Mouse (Mus musculus): ENCODE data around the gene Cltb. TPM values are rescaled to one million over a fixed set of nuclear protein-coding genes. Genes with fewer than 3 reads are reported as not detected.

Cltb gene
- total RNA-seq, 2 experiments from 2014 or later = 304 to 316 TPM

GRCm38 (mm10) chr13:54610613-54610971, 552 bp downstream of the Cltb start:
- peak in 1 of 2 experiments; percentile 41 for DNase-seq (ENCODE audit: extremely low spot score in 1 of 2, low spot score in 2 of 2)
- intact Hi-C loops (cut with DNase I) = loop anchor here (2.0 kb wide), 1 partner anchor 20 kb away; the partner anchor contains the start of genes Higd2a and Nop16

GRCm38 (mm10) chr13:54609301-54609700, 1.8 kb downstream of the Cltb start:
- intact Hi-C loops (cut with DNase I) = no loop called here
- no peak for DNase-seq (ENCODE audit: extremely low spot score in 1 of 2, low spot score in 2 of 2)
- TF ChIP-seq CTCF (IDR thresholded peaks at IDR 0.05) = no peak
- H3K27ac ChIP-seq = peak overlapping the region; percentile 74
- peak overlapping the region; percentile 94 for H3K4me3 ChIP-seq

More at GRCm38 (mm10) chr13:54610613-54610971, 552 bp downstream of the Cltb start:
- Histone ChIP-seq H3K4me3 (peak overlapping the region; percentile 94), H3K27ac (peak overlapping the region; percentile 99)
- TF ChIP-seq CTCF (IDR thresholded peaks at IDR 0.05) = no peak; the same call in 1 of the 2 replicates

- no peak for TF ChIP-seq CTCF (IDR thresholded peaks at IDR 0.05)
- peak; percentile 38 to 47 for DNase-seq (ENCODE audit: extremely low spot score in 1 of 2, low spot score in 2 of 2)
- intact Hi-C loops (cut with DNase I) = no loop called here
- Histone ChIP-seq H3K4me3 (peak overlapping the region; percentile 94), H3K27ac (peak overlapping the region; percentile 74)
Observed at GRCm38 (mm10) chr13:54608666-54609065, 2.5 kb downstream of the Cltb start.

GRCm38 (mm10) chr13:54608002-54608401, 3.1 kb downstream of the Cltb start:
- H3K4me3 ChIP-seq = peak overlapping the region; percentile 94
- no peak for DNase-seq (ENCODE audit: extremely low spot score in 1 of 2, low spot score in 2 of 2)
- intact Hi-C loops (cut with DNase I) = no loop called here
- peak overlapping the region; percentile 74 for H3K27ac ChIP-seq
- TF ChIP-seq CTCF (IDR thresholded peaks at IDR 0.05) = no peak

- no peak overlapping the region for H3K4me3 ChIP-seq
- intact Hi-C loops (cut with DNase I) = no loop called here
- H3K27ac ChIP-seq = no peak overlapping the region
- no peak for TF ChIP-seq CTCF (IDR thresholded peaks at IDR 0.05)
- no peak for DNase-seq (ENCODE audit: extremely low spot score in 1 of 2, low spot score in 2 of 2)
Observed at GRCm38 (mm10) chr13:54607204-54607603, 3.9 kb downstream of the Cltb start.

GRCm38 (mm10) chr13:54605426-54605825, 5.7 kb downstream of the Cltb start:
- intact Hi-C loops (cut with DNase I) = no loop called here
- Histone ChIP-seq H3K4me3 (no peak overlapping the region), H3K27ac (peak overlapping the region; percentile 18; the same call in 1 of the 2 replicates)
- TF ChIP-seq CTCF (IDR thresholded peaks at IDR 0.05) = no peak
- no peak for DNase-seq (ENCODE audit: extremely low spot score in 1 of 2, low spot score in 2 of 2)

- intact Hi-C loops (cut with DNase I) = no loop called here
Observed at GRCm38 (mm10) chr13:54604221-54604620, 6.9 kb downstream of the Cltb start.

GRCm38 (mm10) chr13:54603501-54603900, 7.6 kb downstream of the Cltb start:
- H3K27ac ChIP-seq = no peak overlapping the region
- no peak for DNase-seq (ENCODE audit: extremely low spot score in 1 of 2, low spot score in 2 of 2)

More at GRCm38 (mm10) chr13:54604221-54604620, 6.9 kb downstream of the Cltb start:
- no peak overlapping the region for H3K27ac ChIP-seq
- no peak for TF ChIP-seq CTCF (IDR thresholded peaks at IDR 0.05)
- no peak overlapping the region for H3K4me3 ChIP-seq
- no peak for DNase-seq (ENCODE audit: extremely low spot score in 1 of 2, low spot score in 2 of 2)

GRCm38 (mm10) chr13:54602639-54603111, 8.5 kb downstream of the Cltb start:
- H3K4me3 ChIP-seq = no peak overlapping the region
- DNase-seq (ENCODE audit: extremely low spot score in 1 of 2, low spot score in 2 of 2) = no peak
- no peak overlapping the region for H3K27ac ChIP-seq
- intact Hi-C loops (cut with DNase I) = no loop called here
- no peak for TF ChIP-seq CTCF (IDR thresholded peaks at IDR 0.05)

More at GRCm38 (mm10) chr13:54603501-54603900, 7.6 kb downstream of the Cltb start:
- H3K4me3 ChIP-seq = no peak overlapping the region
- TF ChIP-seq CTCF (IDR thresholded peaks at IDR 0.05) = no peak; the same call in 1 of the 2 replicates
- intact Hi-C loops (cut with DNase I) = no loop called here

- Histone ChIP-seq H3K27ac (no peak overlapping the region), H3K4me3 (no peak overlapping the region)
- DNase-seq (ENCODE audit: extremely low spot score in 1 of 2, low spot score in 2 of 2) = no peak
- no peak for TF ChIP-seq CTCF (IDR thresholded peaks at IDR 0.05)
- intact Hi-C loops (cut with DNase I) = no loop called here
Observed at GRCm38 (mm10) chr13:54598622-54599143, 12.5 kb downstream of the Cltb start.

GRCm38 (mm10) chr13:54596870-54597269, 14.3 kb downstream of the Cltb start:
- intact Hi-C loops (cut with DNase I) = no loop called here
- no peak overlapping the region for H3K4me3 ChIP-seq
- DNase-seq (ENCODE audit: extremely low spot score in 1 of 2, low spot score in 2 of 2) = no peak
- no peak overlapping the region for H3K27ac ChIP-seq
- TF ChIP-seq CTCF (IDR thresholded peaks at IDR 0.05) = no peak

GRCm38 (mm10) chr13:54596107-54596690, 14.9 kb downstream of the Cltb start:
- Histone ChIP-seq H3K27ac (no peak overlapping the region), H3K4me3 (no peak overlapping the region)
- intact Hi-C loops (cut with DNase I) = no loop called here
- TF ChIP-seq CTCF (IDR thresholded peaks at IDR 0.05) = no peak
- no peak for DNase-seq (ENCODE audit: extremely low spot score in 1 of 2, low spot score in 2 of 2)

- TF ChIP-seq CTCF (IDR thresholded peaks at IDR 0.05) = no peak
- H3K27ac ChIP-seq = no peak overlapping the region
- intact Hi-C loops (cut with DNase I) = no loop called here
- DNase-seq (ENCODE audit: extremely low spot score in 1 of 2, low spot score in 2 of 2) = no peak
- no peak overlapping the region for H3K4me3 ChIP-seq
Observed at GRCm38 (mm10) chr13:54593617-54594016, 17.5 kb downstream of the Cltb start.
